Mouse (Mus musculus) layer of hippocampus, adult 2 months (tissue): Measurements from ENCODE around the gene Fgf16. TPM values are rescaled to one million over a fixed set of nuclear protein-coding genes. Genes with fewer than 3 reads are reported as not detected.

Source experiments
- DNase-seq, 2 experiments: peaks; one replicate each; pipeline ENCODE4 v3.0.0; 2022; ENCODE audit warnings: low spot score in 2 of 2
- H3K27ac ChIP-seq: fragments of 200-600 bp; 2 replicates; pipeline ENCODE4 v1.8.1; 2022
- H3K4me3 ChIP-seq: fragments of 200-600 bp; 2 replicates; pipeline ENCODE4 v1.8.1; 2022; ENCODE audit warnings: mild to moderate bottlenecking
- CTCF ChIP-seq: fragments of 200-600 bp; conservative IDR thresholded peaks from 2 replicates; pipeline ENCODE4 v1.8.1; 2022; ENCODE audit warnings: antibody characterized with exemption, mild to moderate bottlenecking, moderate library complexity
- total RNA-seq, 2 experiments: library from RNA; stranded (reverse); gene quantifications; 2 replicates each; pipeline ENCODE4 v1.2.3; 2021

Fgf16 gene
- total RNA-seq, 2 experiments from 2014 or later = 1.1 to 1.8 TPM

DNA sequence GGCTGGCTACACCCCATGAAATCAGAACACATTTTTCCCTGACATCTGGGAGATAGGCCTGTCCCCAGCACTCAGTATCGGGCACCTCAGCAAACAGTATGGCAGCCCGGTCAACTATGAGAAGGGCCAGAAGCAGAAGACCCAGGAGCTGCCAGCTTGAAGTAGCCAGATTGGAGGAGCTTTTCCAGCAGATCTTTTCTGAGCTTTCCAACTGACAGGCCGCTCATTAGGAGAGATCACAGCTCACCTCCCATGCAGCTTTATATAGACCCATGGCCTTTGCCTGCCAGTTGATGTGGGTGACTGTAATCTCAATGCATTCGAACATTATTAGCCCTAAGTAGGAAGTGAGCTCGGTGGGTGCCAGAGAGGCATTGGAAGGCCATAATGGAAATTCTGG is 9.2 kb downstream of the Fgf16 start:
- Histone ChIP-seq H3K4me3 (no peak overlapping the region), H3K27ac (no peak overlapping the region)
- DNase-seq = no peak
- no peak for TF ChIP-seq CTCF

DNA sequence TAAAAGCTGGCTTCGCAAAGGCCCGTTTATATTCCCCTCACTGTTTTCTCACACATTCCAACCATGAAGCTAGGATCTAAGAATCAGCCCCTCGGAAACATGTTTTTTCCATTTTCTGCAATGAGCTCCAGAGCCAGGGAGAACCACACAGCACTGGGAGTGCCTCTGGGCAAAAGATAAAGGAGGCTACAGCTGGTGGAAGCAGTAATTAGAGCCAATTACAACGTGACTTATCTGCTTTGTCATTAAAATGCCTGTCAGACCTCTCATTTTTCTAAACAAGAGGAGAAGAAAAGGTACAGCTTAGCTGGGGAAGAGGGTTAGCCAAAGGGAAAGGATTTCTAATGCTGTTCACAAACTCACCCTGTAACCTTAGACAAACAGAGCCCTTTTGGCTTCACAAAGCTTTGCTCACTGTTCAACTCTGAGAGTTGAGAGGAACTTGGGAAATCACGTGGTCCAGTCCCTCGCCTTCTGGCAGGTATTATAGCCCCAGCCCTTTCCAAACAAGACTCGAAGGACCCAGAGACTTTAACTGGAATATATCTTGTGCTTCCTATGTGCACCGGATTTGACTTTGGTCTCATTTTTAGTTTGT is 30.8 kb downstream of the Fgf16 start:
- TF ChIP-seq CTCF = no peak
- no peak for DNase-seq

DNA sequence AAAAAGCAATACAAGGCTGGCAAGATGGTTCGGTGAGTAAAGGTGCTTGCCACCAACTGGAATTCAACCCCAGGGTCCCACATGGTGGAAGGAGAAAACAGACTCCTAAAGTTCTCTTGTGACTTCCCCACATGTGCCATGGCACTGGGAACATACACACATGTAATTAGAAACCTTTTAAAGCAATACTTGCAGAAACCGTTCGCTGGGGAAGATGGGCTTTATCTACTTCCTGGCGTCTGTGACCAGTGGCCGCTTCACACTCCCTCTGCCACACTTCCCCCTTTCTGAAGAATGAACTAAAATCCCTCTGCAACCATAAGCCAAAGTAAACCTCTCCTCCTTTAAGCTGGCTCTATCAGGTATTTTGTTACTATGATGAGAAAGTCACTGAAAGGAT is 60.4 kb downstream of the Fgf16 start:
- TF ChIP-seq CTCF = no peak
- Histone ChIP-seq H3K27ac (no peak overlapping the region), H3K4me3 (no peak overlapping the region)
- no peak for DNase-seq

More for the DNA sequence above, 30.8 kb downstream of the Fgf16 start:
- Histone ChIP-seq H3K4me3 (no peak overlapping the region), H3K27ac (no peak overlapping the region)

Other genes starting within 250 kb of the Fgf16 start
- gene Atrx, start 165.1 kb downstream of the Fgf16 start, total RNA-seq = 100 to 1,000 TPM; 181 to 187 TPM
- 10 to 100 TPM; 14.7 to 14.8 TPM for gene Magt1, start 247.6 kb downstream of the Fgf16 start, total RNA-seq